Mouse (Mus musculus) small intestine, adult 10 weeks (tissue): ENCODE results near the gene Gm3099. TPM values are rescaled to one million over a fixed set of nuclear protein-coding genes. Genes with fewer than 3 reads are reported as not detected.

Experiments
- polyA plus RNA-seq: library from polyadenylated mRNA; stranded (reverse); fragments of 350-450 nt; fragmentation: Illumina TruSeq; extraction: RNeasy Lipid Tissue Mini Kit (QIAGEN cat#74804); gene quantifications from one replicate; pipeline ENCODE4 v1.2.3, GENCODE M21; 2014; ENCODE audit warnings: low replicate concordance

Gm3099 gene
- polyA plus RNA-seq: not detected

DNA sequence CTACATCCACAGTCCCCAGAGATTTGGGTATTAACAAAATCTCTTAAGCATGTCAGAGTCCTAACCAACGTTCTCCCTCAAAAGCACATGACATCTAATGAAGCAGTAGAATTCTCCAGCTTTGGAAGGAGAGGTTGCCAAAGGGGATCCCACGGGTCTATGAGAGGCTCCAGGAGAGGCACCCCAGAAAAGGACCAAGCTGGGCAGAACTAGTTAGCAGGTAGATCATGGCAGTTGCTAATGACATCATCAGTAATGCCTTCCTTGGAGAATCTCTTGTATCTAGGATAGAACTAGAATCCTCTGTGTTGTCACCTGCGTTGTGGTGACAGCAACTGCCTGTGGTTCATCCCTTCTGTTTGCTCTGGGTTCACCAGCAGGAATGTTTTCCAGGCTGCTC lies at the start of gene Gm3099:
Gm3099 (plus strand) TSS at position 301 of the 400 bp plus-strand sequence.

DNA sequence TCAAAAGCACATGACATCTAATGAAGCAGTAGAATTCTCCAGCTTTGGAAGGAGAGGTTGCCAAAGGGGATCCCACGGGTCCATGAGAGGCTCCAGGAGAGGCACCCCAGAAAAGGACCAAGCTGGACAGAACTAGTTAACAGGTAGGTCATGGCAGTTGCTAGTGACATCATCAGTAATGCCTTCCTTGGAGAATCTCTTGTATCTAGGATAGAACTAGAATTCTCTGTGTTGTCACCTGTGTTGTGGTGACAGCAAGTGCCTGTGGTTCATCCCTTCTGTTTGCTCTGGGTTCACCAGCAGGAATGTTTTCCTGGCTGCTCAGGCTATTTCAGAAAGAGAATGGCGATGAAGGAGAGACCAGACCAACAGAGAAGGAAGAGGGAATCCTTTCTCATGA lies 34.9 kb upstream of the Gm3099 start, which contains the start of gene Gm3095:
Gm3095 (plus strand) TSS at position 301 of the 400 bp plus-strand sequence.

DNA sequence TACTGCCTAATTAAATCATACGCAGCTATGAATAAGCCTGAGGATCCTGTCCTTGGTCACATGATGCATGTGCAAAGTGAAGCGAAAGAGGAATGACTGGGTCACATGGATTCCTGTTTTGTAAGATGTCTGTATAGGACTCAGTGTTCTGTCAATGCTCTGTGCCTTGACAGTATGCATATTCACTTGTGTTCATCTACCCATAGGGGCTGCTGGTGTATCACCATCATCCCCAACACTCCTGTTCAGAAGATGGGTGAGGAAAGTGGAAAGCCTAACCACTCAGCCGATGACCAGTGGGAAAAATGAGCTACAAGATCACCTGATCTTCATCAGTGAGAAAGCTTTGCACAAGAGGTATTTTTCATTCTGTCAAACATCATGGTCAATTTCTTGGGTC lies 25.4 kb downstream of the Gm3099 start, which contains the start of gene Gm5796:
Gm5796 (plus strand) TSS at position 301 of the 400 bp plus-strand sequence.

Other genes starting within 250 kb of the Gm3099 start
- not detected for gene Gm3002, start 188.3 kb upstream of the Gm3099 start, polyA plus RNA-seq
- gene Gm3033, start 152.1 kb upstream of the Gm3099 start, polyA plus RNA-seq: not detected
- gene Gm2916, start 114.2 kb upstream of the Gm3099 start, polyA plus RNA-seq: not detected
- gene Gm3029, start 66.6 kb upstream of the Gm3099 start, polyA plus RNA-seq: not detected
- gene Gm3095, start 34.8 kb upstream of the Gm3099 start, polyA plus RNA-seq: not detected
- 0.30 TPM for gene Gm5796, start 25.5 kb downstream of the Gm3099 start, polyA plus RNA-seq
- gene Gm3115, start 85.7 kb downstream of the Gm3099 start, polyA plus RNA-seq: not detected
- 0.45 TPM for gene Gm8108, start 112.1 kb downstream of the Gm3099 start, polyA plus RNA-seq
- gene Gm3127, start 166.6 kb downstream of the Gm3099 start, polyA plus RNA-seq: not detected
- gene Gm2974, start 184.2 kb downstream of the Gm3099 start, polyA plus RNA-seq: not detected